Mouse (Mus musculus) heart, postnatal 0 days (tissue): ENCODE results near the gene Slc10a7. TPM values are rescaled to one million over a fixed set of nuclear protein-coding genes. Genes with fewer than 3 reads are reported as not detected.

Source experiments
- ATAC-seq: fragments of 200-750 bp; cut with Nextera tagmentation; 2 replicates; pipeline ENCODE4 v1.8.0; 2017; ENCODE audit warnings: low read depth, moderate number of reproducible peaks, moderate library complexity; ENCODE audit not compliant: insufficient read depth
- DNase-seq: peaks from one replicate; pipeline ENCODE4 v3.0.0-alpha.2; 2016; ENCODE audit warnings: low spot score
- H3K27ac ChIP-seq: fragments of 300-500 bp; sonication (generic); 2 replicates; pipeline ENCODE4 v1.5.1; 2014; ENCODE audit warnings: low read depth, mild to moderate bottlenecking
- H3K27me3 ChIP-seq: fragments of 300-500 bp; sonication (generic); 2 replicates; pipeline ENCODE4 v1.6.1; 2014; ENCODE audit warnings: low read length, mixed read lengths; ENCODE audit not compliant: control insufficient read depth, insufficient read depth
- H3K36me3 ChIP-seq: fragments of 300-500 bp; sonication (generic); replicated peaks from 2 replicates; pipeline ENCODE4 v1.6.1; 2014; ENCODE audit warnings: low read length, mixed read lengths; ENCODE audit not compliant: control insufficient read depth, insufficient read depth
- H3K4me1 ChIP-seq: fragments of 300-500 bp; sonication (generic); 2 replicates; pipeline ENCODE4 v1.6.1; 2014; ENCODE audit warnings: antibody characterized with exemption; ENCODE audit not compliant: control insufficient read depth, insufficient read depth
- H3K4me2 ChIP-seq: fragments of 300-500 bp; sonication (generic); 2 replicates; pipeline ENCODE4 v1.6.1; 2014; ENCODE audit warnings: low read depth, mild to moderate bottlenecking, low read length, moderate library complexity
- H3K4me3 ChIP-seq: fragments of 300-500 bp; sonication (generic); 2 replicates; pipeline ENCODE4 v1.5.1; 2014; ENCODE audit warnings: low read depth, low read length
- H3K9ac ChIP-seq: fragments of 300-500 bp; sonication (generic); replicated peaks from 2 replicates; pipeline ENCODE4 v1.6.1; 2014; ENCODE audit warnings: low read depth, low read length, mixed read lengths
- H3K9me3 ChIP-seq: fragments of 300-500 bp; sonication (generic); replicated peaks from 2 replicates; pipeline ENCODE4 v1.6.1; 2016; ENCODE audit warnings: low read length; ENCODE audit not compliant: control insufficient read depth
- CTCF ChIP-seq: IDR thresholded peaks from 2 replicates; pipeline ENCODE4 v1.5.1; 2016; ENCODE audit warnings: antibody characterized with exemption, control low read depth, low read depth
- EP300 ChIP-seq: IDR thresholded peaks from 2 replicates; pipeline ENCODE4 v1.6.1; 2016; ENCODE audit warnings: antibody characterized with exemption, low read depth
- WGBS: fragments of 180-500 bp; shearing (Covaris S2); extraction: QIAGEN DNeasy Blood & Tissue Kit; methylation state at CpG from one replicate; pipeline ENCODE4 v1.1.7; 2014; 5-methylcytosine and 5-hydroxymethylcytosine counted together
- polyA plus RNA-seq: library from polyadenylated mRNA; unstranded; fragments of >200 nt; fragmentation: Nextera tagmentation; extraction: Ambion mirVana; gene quantifications from 2 replicates; pipeline ENCODE4 v1.2.1, GENCODE M21; 2015
- total RNA-seq: library from RNA; depleted of rRNA; stranded (reverse); fragments of >200 nt; gene quantifications from 2 replicates; pipeline ENCODE4 v1.2.3, GENCODE M21; 2014; ENCODE audit warnings: low replicate concordance

The Slc10a7 gene
- total and polyA plus RNA-seq, 2 experiments from 2014 or later: 5.3 to 11.8 TPM

DNA sequence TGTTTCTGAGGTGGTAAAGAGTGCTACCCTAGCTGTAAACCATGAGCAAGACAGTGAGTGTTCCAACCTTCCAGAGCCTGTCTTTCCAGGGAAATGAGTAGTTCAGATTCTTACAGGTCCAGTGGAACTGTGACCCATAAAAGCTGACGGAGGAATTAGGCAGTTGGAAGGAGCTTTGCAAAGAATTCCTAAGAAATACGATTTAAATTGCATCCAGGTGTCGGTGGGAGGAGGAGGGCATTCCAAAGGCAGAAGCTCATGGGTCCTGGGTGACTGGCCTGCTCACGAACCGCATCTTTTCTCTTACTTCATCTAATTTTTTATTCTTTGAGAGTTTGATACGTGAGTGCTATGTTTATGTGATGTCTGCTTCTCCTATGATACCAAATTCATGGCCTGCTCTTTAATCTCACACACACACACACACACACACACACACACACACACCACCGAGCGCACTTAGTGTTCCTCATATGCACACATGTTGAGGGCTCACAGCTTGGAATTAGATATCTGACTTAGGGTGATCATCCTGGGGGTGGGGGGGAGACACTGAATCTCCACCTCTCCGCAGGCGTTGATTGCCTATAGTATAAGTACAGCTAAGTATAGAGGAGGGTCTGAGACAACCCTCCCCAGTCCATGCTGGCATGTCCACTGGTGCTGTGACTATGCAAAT lies 169.5 kb downstream of the Slc10a7 start:
- no peak overlapping the region for H3K4me2 ChIP-seq
- ATAC-seq (no peak), DNase-seq (no peak)
- H3K9me3 ChIP-seq: no peaks in the 10 kb centered on the region
- H3K9ac ChIP-seq: no peak overlapping the region
- TF ChIP-seq EP300 (no peak), CTCF (no peak)
- H3K4me1 ChIP-seq: no peaks in the 10 kb centered on the region
- WGBS: 81% methylated on average over 10 of the region's 10 CpGs
- no peaks in the 10 kb centered on the region for H3K27me3 ChIP-seq
- no peaks in the 10 kb centered on the region for H3K36me3 ChIP-seq
- no peak overlapping the region for H3K27ac ChIP-seq
- no peak overlapping the region for H3K4me3 ChIP-seq

- no peaks in the 10 kb centered on the region for H3K27me3 ChIP-seq
- ATAC-seq (no peak), DNase-seq (no peak)
- H3K9me3 ChIP-seq: no peaks in the 10 kb centered on the region
- peaks cover 7% of the 10 kb centered on the region; the same call in 1 of the 2 replicates for H3K36me3 ChIP-seq
- no peak for TF ChIP-seq CTCF
- TF ChIP-seq EP300: no peak
- no peaks in the 10 kb centered on the region for H3K4me1 ChIP-seq
- H3K9ac ChIP-seq: no peak overlapping the region
- no peak overlapping the region for H3K4me3 ChIP-seq
- no peak overlapping the region for H3K4me2 ChIP-seq
- WGBS: 78% methylated on average over 10 of the region's 10 CpGs
- no peak overlapping the region for H3K27ac ChIP-seq
These were observed 181.6 kb downstream of the Slc10a7 start for GRCm38 (mm10) chr8:78690795-78691194.

DNA sequence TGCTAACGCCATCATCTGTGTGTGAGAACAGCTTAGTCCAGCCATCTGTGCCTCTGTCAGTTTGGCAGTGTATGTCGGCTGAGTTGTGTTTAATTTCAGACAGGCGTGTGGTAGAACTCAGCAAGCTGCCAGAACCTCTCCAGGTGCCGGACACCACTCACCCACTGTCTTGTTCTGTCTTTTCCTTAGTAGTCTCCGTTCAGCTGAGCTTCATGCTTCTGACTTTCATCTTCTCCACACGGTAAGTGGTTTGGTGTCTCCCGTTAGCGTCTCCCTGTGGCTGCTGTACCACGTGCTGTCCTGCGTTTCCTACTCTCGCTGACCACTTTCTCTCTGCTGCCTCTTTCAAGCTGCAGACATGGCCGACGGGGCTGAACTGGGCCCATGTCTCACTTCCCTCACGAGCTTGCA lies 189.2 kb downstream of the Slc10a7 start:
- no peaks in the 10 kb centered on the region for H3K9me3 ChIP-seq
- H3K4me3 ChIP-seq: no peak overlapping the region
- H3K4me1 ChIP-seq: no peaks in the 10 kb centered on the region
- H3K36me3 ChIP-seq: peaks cover 20% of the 10 kb centered on the region; the same call in 1 of the 2 replicates
- no peak overlapping the region for H3K9ac ChIP-seq
- DNase-seq (no peak), ATAC-seq (no peak)
- H3K4me2 ChIP-seq: no peak overlapping the region
- no peaks in the 10 kb centered on the region for H3K27me3 ChIP-seq
- WGBS: 95% methylated on average over 14 of the region's 14 CpGs
- H3K27ac ChIP-seq: no peak overlapping the region
- TF ChIP-seq EP300 (no peak), CTCF (no peak)

GRCm38 (mm10) chr8:78703068-78703820 lies 194.1 kb downstream of the Slc10a7 start:
- DNase-seq (no peak), ATAC-seq (no peak)
- Histone ChIP-seq H3K4me1 (0 out of 2 replicates have a peak, but pooled peaks cover 3% of the 10 kb centered on the region), H3K27ac (no peak overlapping the region), H3K9me3 (no peaks in the 10 kb centered on the region), H3K36me3 (peaks cover 16% of the 10 kb centered on the region; the same call in 1 of the 2 replicates), H3K4me2 (no peak overlapping the region), H3K9ac (no peak overlapping the region), H3K27me3 (no peaks in the 10 kb centered on the region), H3K4me3 (no peak overlapping the region)
- TF ChIP-seq CTCF (no peak), EP300 (no peak)
- 78% methylated on average over 11 of the region's 11 CpGs for WGBS

- ATAC-seq (no peak), DNase-seq (no peak)
- H3K9me3 ChIP-seq: no peaks in the 10 kb centered on the region
- H3K4me2 ChIP-seq: no peak overlapping the region
- no peak overlapping the region for H3K27ac ChIP-seq
- H3K36me3 ChIP-seq: peaks cover 5% of the 10 kb centered on the region; the same call in 1 of the 2 replicates
- H3K9ac ChIP-seq: no peak overlapping the region
- TF ChIP-seq CTCF (no peak), EP300 (no peak)
- WGBS: 41% methylated on average over 9 of the region's 9 CpGs
- no peaks in the 10 kb centered on the region for H3K27me3 ChIP-seq
- 0 out of 2 replicates have a peak, but pooled peaks cover 3% of the 10 kb centered on the region for H3K4me1 ChIP-seq
- H3K4me3 ChIP-seq: no peak overlapping the region
These were observed 196.8 kb downstream of the Slc10a7 start for GRCm38 (mm10) chr8:78705980-78706379.
